Mouse (Mus musculus): ENCODE measurements around the gene Pml. TPM values are rescaled to one million over a fixed set of nuclear protein-coding genes. Genes with fewer than 3 reads are reported as not detected.

Pml gene
- polyA plus RNA-seq, 1 experiment, result 28.7 TPM

GRCm38 (mm10) chr9:58175745-58176487 lies 73.7 kb downstream of the Pml start:
- H3K36me3 ChIP-seq (replicated peaks; ENCODE audit: low read length), result no peaks in the 10 kb centered on the region
- H3K9me3 ChIP-seq, result peaks cover 3% of the 10 kb centered on the region; the same call in 1 of the 2 replicates
- no peaks in the 10 kb centered on the region for H3K4me1 ChIP-seq
- no peak overlapping the region for H3K4me3 ChIP-seq (replicated peaks)
- H3K27me3 ChIP-seq (replicated peaks), result peaks cover 30% of the 10 kb centered on the region
- TF ChIP-seq GATA1 (IDR thresholded peaks at IDR 0.05; ENCODE audit: borderline replicate concordance, low read length) (no peak), FLI1 (IDR thresholded peaks at IDR 0.05; ENCODE audit: low read length) (no peak)

GRCm38 (mm10) chr9:58174818-58175251 lies 74.8 kb downstream of the Pml start:
- H3K36me3 ChIP-seq (replicated peaks; ENCODE audit: low read length), result no peaks in the 10 kb centered on the region
- no peaks in the 10 kb centered on the region for H3K4me1 ChIP-seq
- H3K27me3 ChIP-seq (replicated peaks), result peaks cover 30% of the 10 kb centered on the region
- H3K4me3 ChIP-seq (replicated peaks), result no peak overlapping the region
- TF ChIP-seq FLI1 (IDR thresholded peaks at IDR 0.05; ENCODE audit: low read length), result no peak
- TF ChIP-seq GATA1 (IDR thresholded peaks at IDR 0.05; ENCODE audit: borderline replicate concordance, low read length), result no peak
- peaks cover 3% of the 10 kb centered on the region; the same call in 1 of the 2 replicates for H3K9me3 ChIP-seq

- H3K27me3 ChIP-seq (replicated peaks), result peaks cover 25% of the 10 kb centered on the region
- H3K4me3 ChIP-seq (replicated peaks), result no peak overlapping the region
- TF ChIP-seq FLI1 (IDR thresholded peaks at IDR 0.05; ENCODE audit: low read length) (no peak), GATA1 (IDR thresholded peaks at IDR 0.05; ENCODE audit: borderline replicate concordance, low read length) (no peak)
- no peaks in the 10 kb centered on the region for H3K36me3 ChIP-seq (replicated peaks; ENCODE audit: low read length)
- peaks cover 3% of the 10 kb centered on the region; the same call in 1 of the 2 replicates for H3K9me3 ChIP-seq
- no peaks in the 10 kb centered on the region for H3K4me1 ChIP-seq
Observed at GRCm38 (mm10) chr9:58172863-58173262, 76.7 kb downstream of the Pml start.

- Histone ChIP-seq H3K9me3 (peaks cover 9% of the 10 kb centered on the region; the same call in 1 of the 2 replicates), H3K27me3 (replicated peaks) (peaks cover 25% of the 10 kb centered on the region), H3K4me3 (replicated peaks) (no peak overlapping the region), H3K36me3 (replicated peaks; ENCODE audit: low read length) (no peaks in the 10 kb centered on the region), H3K4me1 (no peaks in the 10 kb centered on the region)
- no peak for TF ChIP-seq FLI1 (IDR thresholded peaks at IDR 0.05; ENCODE audit: low read length)
- TF ChIP-seq GATA1 (IDR thresholded peaks at IDR 0.05; ENCODE audit: borderline replicate concordance, low read length), result no peak
Observed at GRCm38 (mm10) chr9:58169426-58169825, 80.2 kb downstream of the Pml start.

- no peaks in the 10 kb centered on the region for H3K36me3 ChIP-seq (replicated peaks; ENCODE audit: low read length)
- H3K4me3 ChIP-seq (replicated peaks), result no peak overlapping the region
- peaks cover 9% of the 10 kb centered on the region; the same call in 1 of the 2 replicates for H3K9me3 ChIP-seq
- no peak for TF ChIP-seq FLI1 (IDR thresholded peaks at IDR 0.05; ENCODE audit: low read length)
- TF ChIP-seq GATA1 (IDR thresholded peaks at IDR 0.05; ENCODE audit: borderline replicate concordance, low read length), result no peak
- H3K27me3 ChIP-seq (replicated peaks), result peaks cover 23% of the 10 kb centered on the region
- no peaks in the 10 kb centered on the region for H3K4me1 ChIP-seq
Observed at GRCm38 (mm10) chr9:58168880-58169279, 80.7 kb downstream of the Pml start.

Other genes starting within 250 kb of the Pml start
- 1.1 and 7.5 TPM in 2 replicates for gene Cyp11a1, start 243.4 kb downstream of the Pml start, polyA plus RNA-seq (2012; ENCODE audit: insufficient read depth, low replicate concordance)
- gene Stra6, start 186.0 kb downstream of the Pml start, polyA plus RNA-seq (2012; ENCODE audit: insufficient read depth, low replicate concordance), result not detected in 2 replicates
- not detected in 2 replicates for gene Ccdc33, start 131.0 kb downstream of the Pml start, polyA plus RNA-seq (2012; ENCODE audit: insufficient read depth, low replicate concordance)
- 0.07 and 3.2 TPM in 2 replicates for gene Islr, start 45.5 kb downstream of the Pml start, polyA plus RNA-seq (2012; ENCODE audit: insufficient read depth, low replicate concordance)
- gene Islr2, start 45.5 kb downstream of the Pml start, polyA plus RNA-seq (2012; ENCODE audit: insufficient read depth, low replicate concordance), result 0.09 TPM in 1 of 2 replicates, not detected in the other
- 4.3 TPM in 1 of 2 replicates, not detected in the other for gene Stoml1, start 3.4 kb upstream of the Pml start, polyA plus RNA-seq (2012; ENCODE audit: insufficient read depth, low replicate concordance)
- not detected in 2 replicates for gene Loxl1, start 63.4 kb upstream of the Pml start, polyA plus RNA-seq (2012; ENCODE audit: insufficient read depth, low replicate concordance)
- gene Tbc1d21, start 120.7 kb upstream of the Pml start, polyA plus RNA-seq (2012; ENCODE audit: insufficient read depth, low replicate concordance), result not detected in 2 replicates
- 1.3 and 2.8 TPM in 2 replicates for gene Insyn1, start 238.8 kb upstream of the Pml start, polyA plus RNA-seq (2012; ENCODE audit: insufficient read depth, low replicate concordance)